Mouse (Mus musculus) forebrain, embryonic 16.5 days (tissue): Measurements from ENCODE around the gene Rnf213. TPM values are rescaled to one million over a fixed set of nuclear protein-coding genes. Genes with fewer than 3 reads are reported as not detected.

Source experiments
- ATAC-seq: fragments of 200-750 bp; cut with Nextera tagmentation; 2 replicates; pipeline ENCODE4 v1.8.0; 2017; ENCODE audit warnings: mild to moderate bottlenecking, moderate library complexity
- H3K27ac ChIP-seq: fragments of 300-500 bp; sonication (generic); 2 replicates; pipeline ENCODE4 v1.5.1; 2014; ENCODE audit warnings: low read length, control low read depth
- H3K27me3 ChIP-seq: fragments of 300-500 bp; sonication (generic); replicated peaks from 2 replicates; pipeline ENCODE4 v1.6.1; 2014; ENCODE audit warnings: low read length; ENCODE audit not compliant: control insufficient read depth, insufficient read depth
- H3K36me3 ChIP-seq: fragments of 300-500 bp; sonication (generic); 2 replicates; pipeline ENCODE4 v1.6.1; 2014; ENCODE audit not compliant: control insufficient read depth, insufficient read depth
- H3K4me1 ChIP-seq: fragments of 300-500 bp; sonication (generic); replicated peaks from 2 replicates; pipeline ENCODE4 v1.6.1; 2014; ENCODE audit warnings: low read length; ENCODE audit not compliant: control insufficient read depth, insufficient read depth
- H3K4me2 ChIP-seq: fragments of 300-500 bp; sonication (generic); 2 replicates; pipeline ENCODE4 v1.6.1; 2014; ENCODE audit warnings: mild to moderate bottlenecking, low read length, control low read depth
- H3K4me3 ChIP-seq: fragments of 300-500 bp; sonication (generic); replicated peaks from 2 replicates; pipeline ENCODE4 v1.5.1; 2014; ENCODE audit warnings: mild to moderate bottlenecking, low read length, control low read depth
- H3K9ac ChIP-seq: fragments of 300-500 bp; sonication (generic); replicated peaks from 2 replicates; pipeline ENCODE4 v1.6.1; 2014; ENCODE audit warnings: low read depth, low read length, control low read depth
- H3K9me3 ChIP-seq: fragments of 300-500 bp; sonication (generic); 2 replicates; pipeline ENCODE4 v1.6.1; 2016; ENCODE audit warnings: low read length; ENCODE audit not compliant: control insufficient read depth
- WGBS: fragments of 180-500 bp; shearing (Covaris S2); extraction: QIAGEN DNeasy Blood & Tissue Kit; methylation state at CpG from one replicate; pipeline ENCODE4 v1.1.7; 2014; 5-methylcytosine and 5-hydroxymethylcytosine counted together
- polyA plus RNA-seq: library from polyadenylated mRNA; unstranded; fragments of >200 nt; fragmentation: Nextera tagmentation; extraction: Ambion mirVana; gene quantifications from 2 replicates; pipeline ENCODE4 v1.2.1, GENCODE M21; 2015

The Rnf213 gene
- polyA plus RNA-seq, 1 experiment from 2014 or later: 1.3 TPM

GRCm38 (mm10) chr11:119516677-119517361, 123.9 kb downstream of the Rnf213 start:
- H3K9ac ChIP-seq: no peak overlapping the region
- ATAC-seq: peak; percentile 18; the same call in 1 of the 2 replicates
- H3K4me3 ChIP-seq: no peak overlapping the region
- H3K4me2 ChIP-seq: no peak overlapping the region
- H3K9me3 ChIP-seq: no peaks in the 10 kb centered on the region
- 62% methylated on average over 12 of the region's 12 CpGs for WGBS
- H3K27me3 ChIP-seq: no peaks in the 10 kb centered on the region
- H3K4me1 ChIP-seq: peaks cover 40% of the 10 kb centered on the region
- no peaks in the 10 kb centered on the region for H3K36me3 ChIP-seq
- no peak overlapping the region for H3K27ac ChIP-seq

GRCm38 (mm10) chr11:119519387-119519786, 126.5 kb downstream of the Rnf213 start:
- H3K27ac ChIP-seq: no peak overlapping the region
- ATAC-seq: no peak
- H3K4me3 ChIP-seq: no peak overlapping the region
- peaks cover 32% of the 10 kb centered on the region for H3K4me1 ChIP-seq
- H3K9ac ChIP-seq: no peak overlapping the region
- H3K36me3 ChIP-seq: no peaks in the 10 kb centered on the region
- no peaks in the 10 kb centered on the region for H3K27me3 ChIP-seq
- WGBS: 88% methylated on average over 1 of the region's 1 CpGs
- H3K9me3 ChIP-seq: no peaks in the 10 kb centered on the region
- H3K4me2 ChIP-seq: no peak overlapping the region

GRCm38 (mm10) chr11:119520005-119520712, 127.3 kb downstream of the Rnf213 start:
- H3K4me2 ChIP-seq: no peak overlapping the region
- H3K4me1 ChIP-seq: peaks cover 28% of the 10 kb centered on the region
- no peak for ATAC-seq
- no peaks in the 10 kb centered on the region for H3K9me3 ChIP-seq
- H3K27me3 ChIP-seq: no peaks in the 10 kb centered on the region
- no peak overlapping the region for H3K4me3 ChIP-seq
- H3K36me3 ChIP-seq: no peaks in the 10 kb centered on the region
- no peak overlapping the region for H3K27ac ChIP-seq
- H3K9ac ChIP-seq: no peak overlapping the region
- WGBS: 71% methylated on average over 5 of the region's 5 CpGs

- H3K4me2 ChIP-seq: no peak overlapping the region
- H3K4me1 ChIP-seq: peaks cover 23% of the 10 kb centered on the region
- no peak overlapping the region for H3K27ac ChIP-seq
- no peak overlapping the region for H3K4me3 ChIP-seq
- no peak for ATAC-seq
- H3K9ac ChIP-seq: no peak overlapping the region
- no peaks in the 10 kb centered on the region for H3K9me3 ChIP-seq
- H3K27me3 ChIP-seq: no peaks in the 10 kb centered on the region
- H3K36me3 ChIP-seq: no peaks in the 10 kb centered on the region
Observed at GRCm38 (mm10) chr11:119520713-119521063, 127.8 kb downstream of the Rnf213 start.

- no peak overlapping the region for H3K4me2 ChIP-seq
- no peak for ATAC-seq
- WGBS: 83% methylated on average over 6 of the region's 6 CpGs
Observed at GRCm38 (mm10) chr11:119521920-119522710, 129.2 kb downstream of the Rnf213 start.

GRCm38 (mm10) chr11:119522779-119523178, 129.9 kb downstream of the Rnf213 start:
- WGBS: 77% methylated on average over 8 of the region's 8 CpGs
- no peaks in the 10 kb centered on the region for H3K9me3 ChIP-seq
- H3K9ac ChIP-seq: no peak overlapping the region
- H3K27ac ChIP-seq: no peak overlapping the region
- peaks cover 4% of the 10 kb centered on the region for H3K4me1 ChIP-seq
- no peaks in the 10 kb centered on the region for H3K27me3 ChIP-seq
- H3K36me3 ChIP-seq: no peaks in the 10 kb centered on the region
- ATAC-seq: no peak
- no peak overlapping the region for H3K4me3 ChIP-seq
- H3K4me2 ChIP-seq: no peak overlapping the region

More at GRCm38 (mm10) chr11:119521920-119522710, 129.2 kb downstream of the Rnf213 start:
- Histone ChIP-seq H3K9me3 (no peaks in the 10 kb centered on the region), H3K4me1 (peaks cover 9% of the 10 kb centered on the region), H3K27me3 (no peaks in the 10 kb centered on the region), H3K36me3 (no peaks in the 10 kb centered on the region), H3K4me3 (no peak overlapping the region), H3K27ac (no peak overlapping the region), H3K9ac (no peak overlapping the region)

- 93% methylated on average over 3 of the region's 3 CpGs for WGBS
- Histone ChIP-seq H3K4me3 (no peak overlapping the region), H3K9ac (no peak overlapping the region)
Observed at GRCm38 (mm10) chr11:119523392-119523791, 130.5 kb downstream of the Rnf213 start.

GRCm38 (mm10) chr11:119524545-119524949, 131.6 kb downstream of the Rnf213 start:
- peaks cover 14% of the 10 kb centered on the region for H3K4me1 ChIP-seq
- peak overlapping the region; percentile 16; the same call in 1 of the 2 replicates for H3K27ac ChIP-seq
- no peaks in the 10 kb centered on the region for H3K9me3 ChIP-seq
- peak overlapping the region; percentile 40 for H3K4me3 ChIP-seq
- WGBS: 2% methylated on average over 33 of the region's 33 CpGs
- H3K27me3 ChIP-seq: no peaks in the 10 kb centered on the region
- H3K36me3 ChIP-seq: no peaks in the 10 kb centered on the region
- H3K4me2 ChIP-seq: peak overlapping the region; percentile 58
- ATAC-seq: peak; percentile 93
- H3K9ac ChIP-seq: peak overlapping the region; percentile 47

More at GRCm38 (mm10) chr11:119523392-119523791, 130.5 kb downstream of the Rnf213 start:
- H3K27ac ChIP-seq: no peak overlapping the region
- H3K4me1 ChIP-seq: peaks cover 5% of the 10 kb centered on the region
- H3K9me3 ChIP-seq: no peaks in the 10 kb centered on the region
- ATAC-seq: no peak
- no peaks in the 10 kb centered on the region for H3K27me3 ChIP-seq
- no peaks in the 10 kb centered on the region for H3K36me3 ChIP-seq
- H3K4me2 ChIP-seq: no peak overlapping the region
